Mouse (Mus musculus) hindbrain, postnatal 0 days (tissue): ENCODE results near the gene Ap1s3. TPM values are rescaled to one million over a fixed set of nuclear protein-coding genes. Genes with fewer than 3 reads are reported as not detected.
A peak's percentile ranks its signal among the peaks of the same experiment; 100 is the strongest.

Experiments used
- ATAC-seq: fragments of 200-750 bp; cut with Nextera tagmentation; 2 replicates; pipeline ENCODE4 v1.8.0; 2017; ENCODE audit warnings: mild to moderate bottlenecking, moderate TSS enrichment, moderate library complexity
- DNase-seq: peaks from one replicate; pipeline ENCODE4 v3.0.0-alpha.2; 2015; ENCODE audit warnings: low spot score
- H3K27ac ChIP-seq: fragments of 300-500 bp; sonication (generic); 2 replicates; pipeline ENCODE4 v1.5.1; 2014; ENCODE audit warnings: mild to moderate bottlenecking
- H3K27me3 ChIP-seq: fragments of 300-500 bp; sonication (generic); 2 replicates; pipeline ENCODE4 v1.6.1; 2014; ENCODE audit warnings: low read length, mixed read lengths; ENCODE audit not compliant: insufficient read depth
- H3K36me3 ChIP-seq: fragments of 300-500 bp; sonication (generic); 2 replicates; pipeline ENCODE4 v1.6.1; 2014; ENCODE audit warnings: low read length, mixed read lengths; ENCODE audit not compliant: insufficient read depth
- H3K4me1 ChIP-seq: fragments of 300-500 bp; sonication (generic); 2 replicates; pipeline ENCODE4 v1.6.1; 2014; ENCODE audit warnings: antibody characterized with exemption, low read length, mixed read lengths; ENCODE audit not compliant: insufficient read depth
- H3K4me2 ChIP-seq: fragments of 300-500 bp; sonication (generic); 2 replicates; pipeline ENCODE4 v1.6.1; 2014; ENCODE audit warnings: low read depth, mild to moderate bottlenecking, low read length, moderate library complexity, mixed read lengths
- H3K4me3 ChIP-seq: fragments of 300-500 bp; sonication (generic); 2 replicates; pipeline ENCODE4 v1.5.1; 2014; ENCODE audit warnings: low read length
- H3K9ac ChIP-seq: fragments of 300-500 bp; sonication (generic); replicated peaks from 2 replicates; pipeline ENCODE4 v1.6.1; 2014; ENCODE audit warnings: mild to moderate bottlenecking, low read length, moderate library complexity, mixed read lengths
- H3K9me3 ChIP-seq: fragments of 300-500 bp; sonication (generic); 2 replicates; pipeline ENCODE4 v1.6.1; 2016; ENCODE audit warnings: low read length, mixed read lengths
- CTCF ChIP-seq: IDR thresholded peaks from 2 replicates; pipeline ENCODE4 v1.5.1; 2016; ENCODE audit warnings: antibody characterized with exemption, control low read depth, low read depth
- WGBS: fragments of 180-500 bp; shearing (Covaris S2); extraction: QIAGEN DNeasy Blood & Tissue Kit; methylation state at CpG from one replicate; pipeline ENCODE4 v1.1.7; 2014; 5-methylcytosine and 5-hydroxymethylcytosine counted together
- polyA plus RNA-seq: library from polyadenylated mRNA; unstranded; fragments of >200 nt; fragmentation: Nextera tagmentation; extraction: Ambion mirVana; gene quantifications from 2 replicates; pipeline ENCODE4 v1.2.1, GENCODE M21; 2015
- total RNA-seq: library from RNA; depleted of rRNA; stranded (reverse); fragments of >200 nt; gene quantifications from 2 replicates; pipeline ENCODE4 v1.2.3, GENCODE M21; 2014

The Ap1s3 gene
- total and polyA plus RNA-seq, 2 experiments from 2014 or later, result 0.16 to 2.0 TPM

GRCm38 (mm10) chr1:79643411-79644110, 28.2 kb downstream of the Ap1s3 start:
- no peak overlapping the region for H3K9ac ChIP-seq
- H3K27me3 ChIP-seq, result no peaks in the 10 kb centered on the region
- WGBS, result 94% methylated on average over 6 of the region's 6 CpGs
- H3K4me3 ChIP-seq, result no peak overlapping the region
- DNase-seq, result no peak
- H3K36me3 ChIP-seq, result no peaks in the 10 kb centered on the region
- H3K4me2 ChIP-seq, result no peak overlapping the region
- ATAC-seq, result no peak
- H3K9me3 ChIP-seq, result no peaks in the 10 kb centered on the region
- no peaks in the 10 kb centered on the region for H3K4me1 ChIP-seq
- no peak for TF ChIP-seq CTCF
- no peak overlapping the region for H3K27ac ChIP-seq

- no peak overlapping the region for H3K4me3 ChIP-seq
- no peaks in the 10 kb centered on the region for H3K9me3 ChIP-seq
- ATAC-seq, result no peak
- WGBS, result 92% methylated on average over 3 of the region's 3 CpGs
- H3K36me3 ChIP-seq, result no peaks in the 10 kb centered on the region
- no peak overlapping the region for H3K27ac ChIP-seq
- no peak for DNase-seq
- H3K4me1 ChIP-seq, result no peaks in the 10 kb centered on the region
- no peak overlapping the region for H3K9ac ChIP-seq
- H3K4me2 ChIP-seq, result no peak overlapping the region
- no peaks in the 10 kb centered on the region for H3K27me3 ChIP-seq
- no peak for TF ChIP-seq CTCF
These were observed 29.1 kb downstream of the Ap1s3 start for GRCm38 (mm10) chr1:79642680-79643079.

GRCm38 (mm10) chr1:79641355-79641754, 30.4 kb downstream of the Ap1s3 start:
- Histone ChIP-seq H3K27ac (no peak overlapping the region), H3K36me3 (no peaks in the 10 kb centered on the region), H3K9ac (no peak overlapping the region), H3K4me3 (no peak overlapping the region), H3K4me2 (no peak overlapping the region), H3K9me3 (no peaks in the 10 kb centered on the region), H3K4me1 (no peaks in the 10 kb centered on the region), H3K27me3 (no peaks in the 10 kb centered on the region)
- DNase-seq (no peak), ATAC-seq (no peak)
- WGBS, result 82% methylated on average over 6 of the region's 6 CpGs
- no peak for TF ChIP-seq CTCF

- Histone ChIP-seq H3K36me3 (no peaks in the 10 kb centered on the region), H3K4me1 (no peaks in the 10 kb centered on the region), H3K27ac (no peak overlapping the region), H3K4me2 (no peak overlapping the region), H3K27me3 (no peaks in the 10 kb centered on the region), H3K9me3 (no peaks in the 10 kb centered on the region), H3K4me3 (no peak overlapping the region), H3K9ac (no peak overlapping the region)
- 26% methylated on average over 7 of the region's 7 CpGs for WGBS
- DNase-seq (peak; percentile 92), ATAC-seq (peak; percentile 89)
- peak; percentile 94 for TF ChIP-seq CTCF
These were observed 31.6 kb downstream of the Ap1s3 start for GRCm38 (mm10) chr1:79640151-79640550.

GRCm38 (mm10) chr1:79639683-79640082, 32.1 kb downstream of the Ap1s3 start:
- no peaks in the 10 kb centered on the region for H3K36me3 ChIP-seq
- no peaks in the 10 kb centered on the region for H3K9me3 ChIP-seq
- no peaks in the 10 kb centered on the region for H3K27me3 ChIP-seq
- no peak overlapping the region for H3K27ac ChIP-seq
- WGBS, result 62% methylated on average over 5 of the region's 5 CpGs
- no peaks in the 10 kb centered on the region for H3K4me1 ChIP-seq
- H3K9ac ChIP-seq, result no peak overlapping the region
- ATAC-seq, result no peak
- no peak for DNase-seq
- no peak overlapping the region for H3K4me2 ChIP-seq
- no peak overlapping the region for H3K4me3 ChIP-seq
- no peak for TF ChIP-seq CTCF

- Histone ChIP-seq H3K9ac (no peak overlapping the region), H3K4me1 (no peaks in the 10 kb centered on the region), H3K27ac (no peak overlapping the region), H3K27me3 (no peaks in the 10 kb centered on the region), H3K36me3 (no peaks in the 10 kb centered on the region), H3K4me3 (no peak overlapping the region), H3K4me2 (no peak overlapping the region), H3K9me3 (no peaks in the 10 kb centered on the region)
- WGBS, result 89% methylated on average over 6 of the region's 6 CpGs
- no peak for TF ChIP-seq CTCF
- DNase-seq (no peak), ATAC-seq (no peak)
These were observed 32.7 kb downstream of the Ap1s3 start for GRCm38 (mm10) chr1:79639107-79639506.

GRCm38 (mm10) chr1:79637768-79638167, 34.0 kb downstream of the Ap1s3 start:
- ATAC-seq (no peak), DNase-seq (no peak)
- Histone ChIP-seq H3K9ac (no peak overlapping the region), H3K27ac (no peak overlapping the region), H3K9me3 (no peaks in the 10 kb centered on the region), H3K4me2 (no peak overlapping the region), H3K36me3 (no peaks in the 10 kb centered on the region), H3K4me3 (no peak overlapping the region), H3K27me3 (no peaks in the 10 kb centered on the region), H3K4me1 (no peaks in the 10 kb centered on the region)
- 92% methylated on average over 2 of the region's 2 CpGs for whole genome bisulfite sequencing
- no peak for TF ChIP-seq CTCF
